ENCODE assay signal across 8 mouse cellular contexts in genomic region chr11:106486866-106487732, GRCm38 (mm10). TPM values are rescaled to one million over a fixed set of nuclear protein-coding genes. Genes with fewer than 3 reads are reported as not detected.
DNase-seq lines count a peak whose midpoint lies in the region; ATAC-seq and TF ChIP-seq lines count a peak whose summit lies in the region.

No protein-coding gene starts in this region.

- peak overlapping the region; percentile 94 for H3K4me3 ChIP-seq in forebrain, postnatal 0 days (ENCODE audit: low read depth, low read length)
- H3K4me3 ChIP-seq in intestine, postnatal 0 days (ENCODE audit: low read depth, low read length): peak overlapping the region; percentile 93
- peak overlapping the region; percentile 94 for H3K4me3 ChIP-seq in lung, postnatal 0 days (ENCODE audit: low read depth, low read length)
- H3K4me3 ChIP-seq in stomach, postnatal 0 days (ENCODE audit: low read depth, low read length): peak overlapping the region; percentile 94

- no peaks in the 10 kb centered on the region for H3K27me3 ChIP-seq in forebrain, postnatal 0 days (ENCODE audit: insufficient read depth, low read length)
- H3K27me3 ChIP-seq in intestine, postnatal 0 days (replicated peaks; ENCODE audit: control insufficient read depth, insufficient read depth, low read length): no peaks in the 10 kb centered on the region
- no peaks in the 10 kb centered on the region for H3K27me3 ChIP-seq in lung, postnatal 0 days (replicated peaks; ENCODE audit: insufficient read depth, low read length)
- no peaks in the 10 kb centered on the region for H3K27me3 ChIP-seq in stomach, postnatal 0 days (ENCODE audit: control insufficient read depth, insufficient read depth, low read length)

- peak overlapping the region; percentile 86 for H3K4me2 ChIP-seq in forebrain, postnatal 0 days (ENCODE audit: low read depth)
- peak overlapping the region; percentile 77 for H3K4me2 ChIP-seq in intestine, postnatal 0 days (replicated peaks; ENCODE audit: low read depth)
- H3K4me2 ChIP-seq in lung, postnatal 0 days (replicated peaks; ENCODE audit: low read depth, low read length): peak overlapping the region; percentile 73
- peak overlapping the region; percentile 82 for H3K4me2 ChIP-seq in stomach, postnatal 0 days (replicated peaks; ENCODE audit: low read depth)

- 0 out of 2 replicates have a peak overlapping the region, but pooled peaks have one; percentile 57 for H3K27ac ChIP-seq in forebrain, postnatal 0 days (ENCODE audit: low read depth, low read length)
- peak overlapping the region; percentile 95 for H3K27ac ChIP-seq in intestine, postnatal 0 days (ENCODE audit: low read depth, low read length)
- H3K27ac ChIP-seq in lung, postnatal 0 days (ENCODE audit: low read length): peak overlapping the region; percentile 98
- H3K27ac ChIP-seq in stomach, postnatal 0 days (replicated peaks): peak overlapping the region; percentile 97

- under 1% methylated on average over 83 of the region's 86 CpGs for WGBS in forebrain, postnatal 0 days
- WGBS in intestine, postnatal 0 days: under 1% methylated on average over 82 of the region's 86 CpGs
- WGBS in lung, postnatal 0 days: under 1% methylated on average over 45 of the region's 86 CpGs
- under 1% methylated on average over 74 of the region's 86 CpGs for WGBS in stomach, postnatal 0 days

- TF ChIP-seq EP300 in lung, postnatal 0 days (IDR thresholded peaks at IDR 0.05): no peak
- no peak for TF ChIP-seq EP300 in stomach, postnatal 0 days (optimal IDR thresholded peaks at IDR 0.05)

- TF ChIP-seq CTCF in forebrain, postnatal 0 days (IDR thresholded peaks at IDR 0.05; ENCODE audit: low read depth): no peak
- peak; percentile 28; the same call in 1 of the 2 replicates for TF ChIP-seq CTCF in intestine, postnatal 0 days (IDR thresholded peaks at IDR 0.05; ENCODE audit: low read depth)
- peak; percentile 19; the same call in 1 of the 2 replicates for TF ChIP-seq CTCF in lung, postnatal 0 days (IDR thresholded peaks at IDR 0.05)
- peak; percentile 24; the same call in 1 of the 2 replicates for TF ChIP-seq CTCF in stomach, postnatal 0 days (IDR thresholded peaks at IDR 0.05; ENCODE audit: low read depth)

- peak; percentile 35 for DNase-seq in right cerebral cortex, postnatal 14 days
- no peak for DNase-seq in right cerebral cortex, postnatal 36 days (ENCODE audit: low spot score in 2 of 2)
- DNase-seq in adrenal gland, postnatal 4 days (ENCODE audit: low spot score in 2 of 2): peak; percentile 5 to 31
- DNase-seq in forebrain, postnatal 0 days: no peak
- peak; percentile 63 for DNase-seq in lung, postnatal 0 days (ENCODE audit: low spot score)
- DNase-seq in stomach, postnatal 0 days (ENCODE audit: low spot score): no peak
- no peak for DNase-seq in embryo, embryonic 9.5 days (ENCODE audit: extremely low spot score)

- no peaks in the 10 kb centered on the region for H3K9me3 ChIP-seq in forebrain, postnatal 0 days (ENCODE audit: low read length)
- no peaks in the 10 kb centered on the region for H3K9me3 ChIP-seq in intestine, postnatal 0 days (ENCODE audit: control insufficient read depth)
- no peaks in the 10 kb centered on the region for H3K9me3 ChIP-seq in lung, postnatal 0 days (ENCODE audit: low read length)
- no peaks in the 10 kb centered on the region for H3K9me3 ChIP-seq in stomach, postnatal 0 days (ENCODE audit: control insufficient read depth, low read length)

- H3K9ac ChIP-seq in forebrain, postnatal 0 days: peak overlapping the region; percentile 76
- peak overlapping the region; percentile 83 for H3K9ac ChIP-seq in intestine, postnatal 0 days (ENCODE audit: low read depth, low read length)
- H3K9ac ChIP-seq in lung, postnatal 0 days (replicated peaks; ENCODE audit: low read depth): peak overlapping the region; percentile 84
- H3K9ac ChIP-seq in stomach, postnatal 0 days (ENCODE audit: low read length): peak overlapping the region; percentile 94

- peaks cover 7% of the 10 kb centered on the region; the same call in 1 of the 2 replicates for H3K4me1 ChIP-seq in forebrain, postnatal 0 days (ENCODE audit: insufficient read depth)
- H3K4me1 ChIP-seq in intestine, postnatal 0 days (replicated peaks; ENCODE audit: control insufficient read depth, insufficient read depth, low read length): no peaks in the 10 kb centered on the region
- H3K4me1 ChIP-seq in lung, postnatal 0 days (ENCODE audit: insufficient read depth, low read depth, low read length): peaks cover 8% of the 10 kb centered on the region
- no peaks in the 10 kb centered on the region for H3K4me1 ChIP-seq in stomach, postnatal 0 days (replicated peaks; ENCODE audit: control insufficient read depth, insufficient read depth)

- peak; percentile 82 for ATAC-seq in forebrain, postnatal 0 days
- ATAC-seq in intestine, postnatal 0 days: peak; percentile 79
- ATAC-seq in lung, postnatal 0 days: peak; percentile 78
- peak; percentile 83 for ATAC-seq in stomach, postnatal 0 days (ENCODE audit: low FRiP score, low TSS enrichment)

- no peaks in the 10 kb centered on the region for H3K36me3 ChIP-seq in forebrain, postnatal 0 days (ENCODE audit: insufficient read depth)
- H3K36me3 ChIP-seq in intestine, postnatal 0 days (ENCODE audit: control insufficient read depth, insufficient read depth): no peaks in the 10 kb centered on the region
- H3K36me3 ChIP-seq in lung, postnatal 0 days (ENCODE audit: insufficient read depth, low read length): no peaks in the 10 kb centered on the region
- no peaks in the 10 kb centered on the region for H3K36me3 ChIP-seq in stomach, postnatal 0 days (ENCODE audit: control insufficient read depth, insufficient read depth, low read length)

RNA-seq across cellular contexts. Expression of gene Ern1, which starts 0.6 kb away (rescaled TPM):
- total RNA-seq in adrenal gland, postnatal 4 days (2021): 10 to 100 TPM; 72.5 to 83.6 TPM
- 4.9 and 8.4 TPM in 2 replicates for total RNA-seq in forebrain, postnatal 0 days (2014; rRNA removed)
- 0.65 and 1.7 TPM in 2 replicates for polyA plus RNA-seq in forebrain, postnatal 0 days (2015; fragmentation: Nextera tagmentation; extraction: Ambion mirVana)
- polyA plus RNA-seq in intestine, postnatal 0 days (2015; fragmentation: Nextera tagmentation; extraction: Ambion mirVana): 1.6 and 2.9 TPM in 2 replicates
- polyA plus RNA-seq in lung, postnatal 0 days (2015; fragmentation: Nextera tagmentation; extraction: Ambion mirVana): 5.4 and 6.3 TPM in 2 replicates
- polyA plus RNA-seq in stomach, postnatal 0 days (2015; fragmentation: Nextera tagmentation; extraction: Ambion mirVana): 3.0 and 3.7 TPM in 2 replicates

Comparison
In these comparisons a context has a peak if more than half of its experiments do, and no peak if none do; other contexts are left out.
1. DNase-seq: peak in right cerebral cortex, postnatal 14 days (single experiment), adrenal gland, postnatal 4 days (2 of 2) and lung, postnatal 0 days (single experiment); none in right cerebral cortex, postnatal 36 days (0 of 2), forebrain, postnatal 0 days (single experiment), stomach, postnatal 0 days (single experiment) and embryo, embryonic 9.5 days (single experiment).
2. Peak in every context shown above with its lines, with median percentiles within 50 percentile points of each other: ATAC-seq, H3K27ac ChIP-seq, H3K4me2 ChIP-seq, H3K4me3 ChIP-seq and H3K9ac ChIP-seq.